Mouse (Mus musculus) ES-Bruce4 (cell line): ENCODE results near the gene Rasgrf2. TPM values are rescaled to one million over a fixed set of nuclear protein-coding genes. Genes with fewer than 3 reads are reported as not detected.
"Not testable (repeated sequence)": the region's sequence is repeated elsewhere in the genome, so short reads cannot be mapped to it uniquely, and the experiment has no call there.

ENCODE experiments used
- H3K27ac ChIP-seq: 2 replicates; pipeline ENCODE4 v1.5.1; 2012; ENCODE audit warnings: low read length, inconsistent platforms; ENCODE audit not compliant: insufficient read depth
- H3K27me3 ChIP-seq: 2 replicates; pipeline ENCODE4 v1.6.1; 2012; ENCODE audit warnings: mild to moderate bottlenecking, low read length, inconsistent platforms; ENCODE audit not compliant: control insufficient read depth, poor library complexity, insufficient read depth, severe bottlenecking
- H3K36me3 ChIP-seq: 2 replicates; pipeline ENCODE4 v1.6.1; 2012; ENCODE audit warnings: inconsistent platforms, mild to moderate bottlenecking, low read length, moderate library complexity; ENCODE audit not compliant: control insufficient read depth, poor library complexity, insufficient read depth, severe bottlenecking
- H3K4me1 ChIP-seq: one replicate; pipeline ENCODE4 v1.8.1; 2011; ENCODE audit warnings: low read length; ENCODE audit not compliant: control insufficient read depth, insufficient read depth
- H3K4me3 ChIP-seq: 2 replicates; pipeline ENCODE4 v1.5.1; 2011; ENCODE audit warnings: low read depth, mild to moderate bottlenecking, low read length
- H3K9ac ChIP-seq: 2 replicates; pipeline ENCODE4 v1.6.1; 2012; ENCODE audit warnings: low read depth, mild to moderate bottlenecking, inconsistent platforms; ENCODE audit not compliant: poor library complexity, severe bottlenecking
- H3K9me3 ChIP-seq: replicated peaks from 2 replicates; pipeline ENCODE4 v1.6.1; 2012; ENCODE audit warnings: mild to moderate bottlenecking, low read length, inconsistent platforms; ENCODE audit not compliant: control insufficient read depth, poor library complexity, insufficient read depth, severe bottlenecking
- CTCF ChIP-seq: IDR thresholded peaks from one replicate; pipeline ENCODE4 v1.8.1; 2011; ENCODE audit warnings: low read depth, low read length
- EP300 ChIP-seq: IDR thresholded peaks from 2 replicates; pipeline ENCODE4 v1.6.1; 2011; ENCODE audit warnings: low read depth, low read length; ENCODE audit not compliant: insufficient read depth
- POLR2A ChIP-seq: IDR thresholded peaks from one replicate; pipeline ENCODE4 v1.8.1; 2011; ENCODE audit warnings: low read length; ENCODE audit not compliant: insufficient read depth
- polyA plus RNA-seq: library from polyadenylated mRNA; stranded (reverse); fragments of >200 nt; gene quantifications from 2 replicates; pipeline ENCODE4 v1.2.4, GENCODE M21; 2011; ENCODE audit warnings: low read depth; ENCODE audit not compliant: missing spikeins, insufficient read depth, insufficient read length

Gene Rasgrf2
- not detected in 2 replicates for polyA plus RNA-seq

DNA sequence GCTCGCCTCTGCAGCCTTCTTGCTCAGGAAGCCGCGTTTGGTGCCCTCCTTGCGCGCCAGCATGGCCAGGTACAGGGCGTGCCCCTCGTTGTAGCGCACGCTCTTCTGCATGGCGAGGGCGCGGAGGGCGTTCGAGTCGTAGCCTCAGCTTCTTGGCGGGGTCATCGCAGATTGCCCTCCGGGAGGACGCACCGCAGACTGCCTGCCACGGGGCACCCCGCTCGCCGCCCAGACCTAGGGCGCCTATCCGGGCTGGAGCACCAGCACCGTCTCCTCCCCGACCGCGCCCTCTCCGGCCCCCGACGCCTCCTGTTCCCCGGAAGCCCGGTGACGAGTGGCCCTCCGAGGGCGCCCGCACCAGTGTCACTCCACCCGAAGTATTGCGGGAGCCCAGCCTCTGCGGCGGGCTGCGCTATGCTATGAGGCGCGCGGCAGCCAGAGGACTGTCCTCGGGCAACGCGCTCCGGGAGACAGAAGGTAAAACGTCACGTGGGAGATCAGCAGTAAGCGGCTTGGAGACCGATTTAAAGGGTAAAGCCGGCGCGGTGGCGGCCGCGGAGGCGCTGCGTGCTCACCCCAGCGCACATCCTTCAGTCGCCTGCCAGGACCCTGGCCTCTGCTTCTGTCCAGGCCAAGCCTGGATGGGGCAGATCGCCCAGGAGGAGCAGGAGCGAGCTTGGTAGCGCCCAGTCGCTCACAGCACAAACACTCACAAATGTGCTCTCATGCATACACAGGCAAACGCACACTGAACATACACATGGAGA, at the start of gene Rasgrf2:
Gene Rasgrf2, minus strand, starts transcription at position 273 of the 767 bp plus-strand sequence.
- Histone ChIP-seq H3K27me3 (peaks cover 8% of the 10 kb centered on the region), H3K9me3 (no peaks in the 10 kb centered on the region), H3K36me3 (no peaks in the 10 kb centered on the region), H3K27ac (no peak within 1 kb of the TSS), H3K4me1 (no peaks in the 10 kb centered on the region), H3K4me3 (peak within 1 kb of the TSS; percentile 74), H3K9ac (peak within 1 kb of the TSS; percentile 52)
- no peak for TF ChIP-seq EP300
- no peak for TF ChIP-seq POLR2A
- no peak for TF ChIP-seq CTCF

DNA sequence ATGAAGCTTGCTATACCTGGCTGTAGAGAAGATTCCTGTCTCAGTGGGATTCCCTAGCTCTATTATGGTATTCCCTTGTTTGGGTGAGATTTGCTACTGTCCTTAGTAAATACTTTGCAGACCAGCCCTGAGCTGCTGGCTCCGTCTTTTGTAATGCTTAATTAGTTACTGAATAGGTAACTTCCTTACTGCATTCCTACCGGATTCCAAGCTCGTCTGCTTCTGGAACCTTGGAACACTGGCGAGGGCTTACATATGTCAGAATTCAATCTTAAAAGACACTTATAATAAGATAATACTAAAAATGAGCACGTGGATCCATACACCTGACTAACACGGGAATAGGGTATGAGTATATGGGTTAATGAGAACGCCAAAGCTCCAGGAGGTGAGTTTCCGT, 41.2 kb upstream of the Rasgrf2 start:
- H3K36me3 ChIP-seq, H3K9ac ChIP-seq, H3K4me3 ChIP-seq, H3K4me1 ChIP-seq, H3K27me3 ChIP-seq: not testable (repeated sequence)
- Histone ChIP-seq H3K9me3 (peaks cover 15% of the 10 kb centered on the region), H3K27ac (peak overlapping the region; percentile 28; the same call in 1 of the 2 replicates)

DNA sequence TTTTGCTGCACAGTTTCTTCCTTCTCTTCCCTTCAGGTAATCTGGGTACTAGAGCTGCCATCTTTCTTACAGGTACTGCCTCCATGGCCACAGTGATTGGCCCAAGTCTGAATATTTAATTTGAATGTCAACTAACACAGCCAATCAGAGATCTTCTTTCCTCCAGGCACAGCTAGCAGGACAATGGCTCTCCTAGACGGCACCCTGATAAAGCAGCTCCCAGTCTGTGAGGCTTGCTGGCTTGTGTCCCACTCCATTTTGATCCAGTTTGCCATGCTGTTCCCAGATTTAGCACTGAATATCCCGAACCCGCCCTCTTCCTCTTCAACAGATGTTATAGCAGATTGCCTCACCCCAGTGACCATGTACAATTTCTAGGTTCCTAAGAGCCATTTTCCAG, 19.1 kb upstream of the Rasgrf2 start:
- Histone ChIP-seq H3K9ac (no peak overlapping the region), H3K27me3 (no peaks in the 10 kb centered on the region), H3K4me1 (no peaks in the 10 kb centered on the region), H3K4me3 (no peak overlapping the region), H3K27ac (no peak overlapping the region), H3K36me3 (no peaks in the 10 kb centered on the region), H3K9me3 (peaks cover 9% of the 10 kb centered on the region)
- TF ChIP-seq POLR2A, result no peak
- TF ChIP-seq EP300, result no peak
- no peak for TF ChIP-seq CTCF

DNA sequence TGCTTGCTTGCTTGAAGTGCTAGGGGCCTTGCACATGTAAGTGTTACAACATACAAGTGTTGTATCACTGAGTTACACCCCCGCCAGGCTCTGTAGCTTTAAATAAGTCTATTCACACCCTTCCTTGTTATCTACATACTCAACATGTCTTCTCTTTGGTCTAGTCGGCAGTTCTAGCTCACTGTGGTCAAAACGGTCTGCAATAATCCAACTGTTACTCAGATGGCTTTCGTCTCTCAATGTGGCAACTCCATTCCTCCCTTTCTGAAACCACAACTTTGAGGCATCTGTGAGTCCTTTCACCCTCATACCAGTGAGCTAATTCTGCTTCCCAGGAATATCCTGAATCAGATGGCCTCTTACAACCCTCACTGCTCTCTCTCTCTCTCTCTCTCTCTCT, 17.4 kb upstream of the Rasgrf2 start:
- Histone ChIP-seq H3K9me3 (peaks cover 26% of the 10 kb centered on the region), H3K36me3 (no peaks in the 10 kb centered on the region), H3K9ac (no peak overlapping the region), H3K27ac (no peak overlapping the region), H3K27me3 (no peaks in the 10 kb centered on the region), H3K4me1 (no peaks in the 10 kb centered on the region), H3K4me3 (no peak overlapping the region)
- TF ChIP-seq EP300 (no peak), POLR2A (no peak), CTCF (no peak)

DNA sequence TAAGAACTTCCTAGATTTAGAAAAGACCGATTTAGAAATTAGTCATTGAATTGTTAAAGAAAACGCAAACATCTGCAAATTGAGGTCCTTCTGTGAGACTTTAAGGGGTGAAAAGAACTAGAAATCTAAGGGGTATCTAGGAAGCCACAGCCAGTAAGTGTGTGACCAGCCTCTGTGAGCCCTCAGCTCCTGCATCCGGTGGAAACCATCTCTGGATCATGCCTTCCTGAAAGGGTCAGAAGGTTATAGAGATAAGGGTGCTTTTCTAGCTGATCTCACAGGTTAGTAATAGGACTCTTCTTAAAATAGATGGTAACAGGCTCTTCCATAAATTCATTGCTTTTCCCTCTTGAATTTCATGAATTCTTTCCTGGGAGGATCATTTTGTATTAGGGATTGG, 3.3 kb upstream of the Rasgrf2 start:
- no peaks in the 10 kb centered on the region for H3K4me1 ChIP-seq
- H3K9ac ChIP-seq, result no peak overlapping the region

DNA sequence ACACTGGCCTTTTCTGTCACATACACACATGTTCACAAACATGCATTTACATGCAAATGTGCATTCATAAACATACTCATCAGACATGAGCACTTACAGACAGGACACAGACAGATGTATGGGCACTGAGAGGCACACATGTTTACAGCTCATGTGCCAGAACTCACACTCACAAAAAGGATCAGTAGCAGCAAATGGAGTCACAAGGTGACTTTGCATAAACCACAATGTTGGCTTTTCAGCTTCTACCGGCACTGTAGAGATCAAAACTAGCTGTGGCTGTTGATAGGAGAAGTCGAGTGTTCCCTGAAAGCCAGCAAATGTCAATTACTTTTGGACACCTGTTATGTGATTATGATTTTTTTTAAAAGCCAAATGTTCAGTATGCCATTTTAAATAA, 1.1 kb upstream of the Rasgrf2 start:
- no peaks in the 10 kb centered on the region for H3K4me1 ChIP-seq
- H3K27me3 ChIP-seq, result peaks cover 8% of the 10 kb centered on the region
- no peak for TF ChIP-seq POLR2A
- no peak for TF ChIP-seq EP300
- no peak for TF ChIP-seq CTCF
- no peaks in the 10 kb centered on the region for H3K9me3 ChIP-seq
- H3K4me3 ChIP-seq, result no peak overlapping the region
- no peaks in the 10 kb centered on the region for H3K36me3 ChIP-seq
- no peak overlapping the region for H3K9ac ChIP-seq
- H3K27ac ChIP-seq, result no peak overlapping the region

More for the DNA sequence above, 3.3 kb upstream of the Rasgrf2 start:
- peaks cover 8% of the 10 kb centered on the region for H3K27me3 ChIP-seq
- H3K4me3 ChIP-seq, result no peak overlapping the region
- no peak overlapping the region for H3K27ac ChIP-seq
- no peaks in the 10 kb centered on the region for H3K36me3 ChIP-seq
- TF ChIP-seq EP300, result no peak
- no peak for TF ChIP-seq CTCF
- TF ChIP-seq POLR2A, result no peak
- H3K9me3 ChIP-seq, result peaks cover 1% of the 10 kb centered on the region; the same call in 1 of the 2 replicates
